Mouse (Mus musculus): ENCODE results near the gene Tff1. TPM values are rescaled to one million over a fixed set of nuclear protein-coding genes. Genes with fewer than 3 reads are reported as not detected.

Gene Tff1
- total RNA-seq, 2 experiments from 2014 or later = not detected

DNA sequence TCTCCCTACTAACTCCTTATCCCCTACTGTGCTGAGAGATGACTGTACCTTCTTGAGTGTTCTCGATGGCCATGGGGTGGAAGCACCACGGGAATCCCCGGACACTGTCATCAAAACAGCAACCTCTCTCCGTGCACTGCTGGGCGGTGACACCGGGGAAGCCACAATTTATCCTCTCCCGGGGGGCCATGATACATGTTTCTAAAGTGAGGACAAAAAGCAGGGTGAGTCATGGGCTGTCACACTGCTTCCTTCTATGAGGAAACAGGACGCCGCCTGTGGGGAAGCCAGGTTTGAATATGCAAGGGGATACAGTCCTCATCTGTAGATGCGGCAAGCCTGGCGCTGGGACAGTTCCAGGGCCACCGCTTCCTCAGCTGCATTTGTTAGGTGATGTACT lies 2.5 kb downstream of the Tff1 start:
- intact Hi-C loops (cut with DNase I) = loop anchor here (5.0 kb wide), 1 partner anchor 75 kb away; no protein-coding TSS in a partner anchor
- no peak for DNase-seq (ENCODE audit: extremely low spot score in 1 of 2, low spot score in 2 of 2)

DNA sequence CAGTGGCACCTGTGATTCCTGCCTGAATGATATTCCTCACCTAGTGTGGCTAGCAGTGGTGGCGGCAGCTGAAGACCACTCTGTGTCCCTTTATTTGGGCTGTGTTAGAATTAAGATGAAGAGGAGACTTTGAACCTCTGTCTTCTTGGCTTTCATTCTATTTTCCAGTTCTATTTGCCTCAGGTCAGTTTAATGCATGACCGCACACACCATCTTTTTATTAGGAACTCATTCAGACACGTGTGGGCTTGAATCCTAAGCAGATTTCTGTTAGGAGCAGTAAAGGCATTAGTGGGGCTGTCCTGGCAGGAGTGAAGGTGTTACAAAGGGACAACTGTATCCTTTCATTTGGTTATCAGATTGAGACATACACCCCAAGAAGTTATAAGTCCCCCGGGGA lies 4.8 kb downstream of the Tff1 start:
- no peak for DNase-seq (ENCODE audit: extremely low spot score in 1 of 2, low spot score in 2 of 2)
- intact Hi-C loops (cut with DNase I) = loop anchor here (5.0 kb wide), 1 partner anchor 77 kb away; no protein-coding TSS in a partner anchor

DNA sequence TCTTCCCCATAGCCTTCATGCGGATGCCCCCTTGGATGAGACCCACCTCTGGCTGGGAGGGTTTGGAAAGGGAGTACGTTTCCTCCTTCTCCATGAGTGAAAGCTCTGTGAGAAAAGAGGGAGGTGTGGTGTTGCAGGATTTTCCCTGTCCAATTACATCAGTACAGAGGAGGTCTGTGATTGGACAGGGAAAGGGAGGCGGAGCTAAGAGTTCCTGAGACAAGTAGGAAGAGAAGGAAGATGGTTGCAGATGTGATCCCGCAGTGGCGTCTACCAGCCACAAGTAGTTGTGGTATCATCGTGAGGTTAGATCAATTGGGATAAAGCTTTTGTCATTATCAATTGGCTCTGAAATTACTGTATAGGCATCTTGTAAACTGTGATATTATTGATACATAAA lies 7.2 kb downstream of the Tff1 start:
- intact Hi-C loops (cut with DNase I) = no loop called here
- DNase-seq (ENCODE audit: extremely low spot score in 1 of 2, low spot score in 2 of 2) = no peak

DNA sequence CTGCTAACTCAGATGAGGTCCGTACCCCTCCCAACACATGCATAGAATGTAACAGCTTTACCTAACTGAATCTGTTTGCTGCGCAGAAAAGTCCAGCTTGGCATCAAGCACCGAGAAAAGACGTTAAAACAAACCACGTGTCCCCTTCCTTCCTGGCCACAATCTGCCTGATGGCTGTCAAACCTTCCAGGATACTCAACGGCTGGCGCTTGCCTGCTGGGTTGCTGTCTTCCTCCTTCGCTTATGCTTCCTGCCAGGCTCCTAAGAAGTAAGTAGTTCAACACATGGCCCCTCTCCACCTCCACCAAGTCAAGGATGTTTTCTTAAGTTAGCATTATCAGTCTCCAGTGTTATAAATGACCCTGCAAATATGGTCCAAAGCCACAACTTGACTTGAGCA lies 11.3 kb downstream of the Tff1 start:
- DNase-seq (ENCODE audit: extremely low spot score in 1 of 2, low spot score in 2 of 2) = no peak
- intact Hi-C loops (cut with DNase I) = no loop called here

- no peak for DNase-seq (ENCODE audit: extremely low spot score in 1 of 2, low spot score in 2 of 2)
- intact Hi-C loops (cut with DNase I) = no loop called here
Observed at GRCm38 (mm10) chr17:31152966-31153499, 12.0 kb downstream of the Tff1 start.

DNA sequence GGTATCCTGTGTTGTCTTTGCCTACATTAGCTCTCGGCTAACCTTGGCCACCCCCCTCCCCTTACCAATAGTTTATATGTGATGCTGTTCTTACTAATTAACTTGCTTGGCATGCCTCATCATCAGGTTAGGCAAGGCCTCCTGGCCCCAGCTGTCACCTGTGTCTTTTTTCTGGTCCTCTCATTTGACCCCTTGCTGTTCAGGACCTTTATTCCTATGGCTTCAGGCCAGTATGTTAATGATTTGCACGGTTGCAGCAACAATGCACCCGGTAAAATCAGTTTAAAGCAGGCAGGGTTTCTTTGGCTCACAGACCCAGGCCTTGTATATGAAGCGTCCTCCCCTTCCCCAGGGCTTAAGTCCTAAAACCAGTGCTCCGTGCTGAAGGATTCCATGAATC lies 12.6 kb downstream of the Tff1 start:
- intact Hi-C loops (cut with DNase I) = no loop called here
- no peak for DNase-seq (ENCODE audit: extremely low spot score in 1 of 2, low spot score in 2 of 2)

DNA sequence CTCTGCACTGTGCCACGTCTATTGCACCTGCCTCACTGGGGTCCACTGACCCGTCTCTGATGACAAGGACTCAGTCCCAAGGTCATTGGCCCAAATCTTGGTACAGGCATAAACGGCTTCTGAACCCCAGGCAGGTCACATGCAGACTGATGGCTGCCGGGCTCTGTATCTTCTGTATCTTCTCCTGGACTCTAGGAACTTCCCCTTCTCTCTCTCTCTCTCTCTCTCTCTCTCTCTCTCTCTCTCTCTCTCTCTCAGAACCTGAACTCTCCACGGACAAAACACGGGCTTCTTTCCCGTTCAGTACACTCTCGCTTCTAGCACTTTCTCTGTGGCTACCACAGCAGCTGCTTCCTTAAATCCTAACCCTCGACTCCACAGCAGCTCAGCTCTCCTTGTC lies 19.1 kb downstream of the Tff1 start:
- no peak for DNase-seq (ENCODE audit: extremely low spot score in 1 of 2, low spot score in 2 of 2)
- intact Hi-C loops (cut with DNase I) = no loop called here

DNA sequence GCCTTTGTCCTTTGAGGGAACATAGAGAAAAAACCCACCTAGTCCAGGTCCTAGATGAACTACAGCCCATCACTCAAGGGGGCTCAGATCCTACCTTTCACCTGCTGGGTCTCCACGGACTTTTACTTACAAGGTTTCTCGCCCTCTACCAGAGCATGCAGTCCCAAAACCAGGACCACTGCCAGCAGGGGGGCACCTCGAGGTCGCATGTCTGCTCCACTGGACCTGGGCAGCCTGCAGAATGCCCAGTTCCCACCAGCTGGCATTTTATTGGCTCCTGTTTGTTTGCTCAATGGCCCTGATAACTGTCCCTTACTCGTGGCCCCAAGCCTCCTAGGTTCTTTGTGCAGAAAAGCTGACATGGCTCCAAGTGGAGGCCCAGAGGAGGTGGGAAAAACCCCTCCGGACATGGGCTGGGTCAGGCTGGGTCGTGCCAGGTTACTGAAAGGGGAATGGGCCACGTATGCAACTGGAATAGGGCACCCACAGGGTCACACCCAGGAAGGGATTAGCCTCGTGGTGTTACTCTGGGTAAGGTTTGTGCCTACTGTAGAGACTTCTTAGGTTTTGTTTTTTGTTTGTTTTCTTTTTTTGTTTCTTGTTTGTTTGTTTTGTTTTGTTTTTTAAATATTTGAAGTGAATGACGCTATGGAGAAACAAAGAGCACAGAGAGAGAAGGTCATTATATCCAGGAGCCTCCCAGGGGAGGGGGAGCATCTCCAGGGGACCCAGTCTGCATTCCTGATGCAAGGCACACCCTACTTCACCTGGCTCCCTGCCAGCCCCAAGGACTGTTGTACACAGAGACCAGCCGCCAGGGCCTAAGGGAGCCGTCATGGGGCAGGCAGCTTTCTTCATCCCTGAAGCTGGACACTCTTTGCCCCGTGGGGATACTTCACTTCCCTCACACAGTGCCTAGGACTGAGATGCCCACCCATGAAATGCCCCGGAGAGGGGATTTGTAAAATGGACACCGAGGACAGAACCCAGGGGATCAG lies 20.7 kb downstream of the Tff1 start, which contains the start of gene Tff2:
Tff2 (minus strand) TSS at position 243 of the 998 bp plus-strand sequence.
- intact Hi-C loops (cut with DNase I) = no loop called here

DNA sequence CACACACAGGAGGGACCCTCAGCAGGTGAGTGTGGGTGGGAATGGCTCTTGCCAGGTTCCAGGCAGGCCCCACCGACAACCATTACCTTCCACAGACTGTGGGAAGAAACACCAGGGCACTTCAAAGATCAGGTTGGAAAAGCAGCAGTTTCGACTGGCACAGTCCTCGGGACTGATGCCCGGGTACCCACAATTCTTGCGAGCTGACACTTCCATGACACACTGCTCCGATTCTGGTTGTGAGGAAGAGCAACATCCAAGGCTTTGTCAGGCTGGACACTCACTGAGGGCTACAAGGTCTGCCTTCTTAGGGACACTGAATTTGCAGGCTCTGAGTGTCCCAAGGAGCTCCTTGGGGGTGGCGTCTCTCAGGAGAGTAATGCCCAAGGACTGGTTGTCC lies 23.0 kb downstream of the Tff1 start:
- DNase-seq (ENCODE audit: extremely low spot score in 1 of 2, low spot score in 2 of 2) = no peak
- intact Hi-C loops (cut with DNase I) = no loop called here

More for the DNA sequence above, 20.7 kb downstream of the Tff1 start, which contains the start of gene Tff2:
- DNase-seq (ENCODE audit: extremely low spot score in 1 of 2, low spot score in 2 of 2) = peak in 1 of 2 experiments; percentile 44

DNA sequence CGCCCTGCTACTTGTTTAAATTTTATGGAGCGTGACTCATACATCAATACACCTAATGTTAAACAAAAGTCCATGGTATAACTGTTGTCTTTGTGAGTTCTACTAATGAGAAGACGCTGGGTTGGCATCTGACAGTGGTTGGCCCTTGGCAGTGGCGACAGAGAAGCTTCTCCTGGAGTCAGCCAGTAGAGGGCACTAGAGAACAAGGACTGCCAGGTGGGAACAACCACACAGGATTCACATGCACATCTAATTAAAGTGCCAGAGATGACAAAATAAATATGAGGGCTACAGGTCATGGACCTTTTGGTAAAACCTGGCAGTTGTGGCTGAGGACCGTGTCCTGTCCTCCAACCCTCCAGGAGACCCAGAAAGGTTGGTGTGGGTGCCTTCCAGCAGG lies 26.7 kb downstream of the Tff1 start:
- intact Hi-C loops (cut with DNase I) = loop anchor here (5.0 to 10.0 kb wide), 2 partner anchors 49 to 136 kb away; partner anchors contain the start of gene Rsph1
- DNase-seq (ENCODE audit: extremely low spot score in 1 of 2, low spot score in 2 of 2) = peak; percentile 46 to 59

GRCm38 (mm10) chr17:31136821-31137220 lies 28.3 kb downstream of the Tff1 start:
- intact Hi-C loops (cut with DNase I) = loop anchor here (5.0 to 10.0 kb wide), 2 partner anchors 50 to 138 kb away; partner anchors contain the start of gene Rsph1
- DNase-seq (ENCODE audit: extremely low spot score in 1 of 2, low spot score in 2 of 2) = no peak

DNA sequence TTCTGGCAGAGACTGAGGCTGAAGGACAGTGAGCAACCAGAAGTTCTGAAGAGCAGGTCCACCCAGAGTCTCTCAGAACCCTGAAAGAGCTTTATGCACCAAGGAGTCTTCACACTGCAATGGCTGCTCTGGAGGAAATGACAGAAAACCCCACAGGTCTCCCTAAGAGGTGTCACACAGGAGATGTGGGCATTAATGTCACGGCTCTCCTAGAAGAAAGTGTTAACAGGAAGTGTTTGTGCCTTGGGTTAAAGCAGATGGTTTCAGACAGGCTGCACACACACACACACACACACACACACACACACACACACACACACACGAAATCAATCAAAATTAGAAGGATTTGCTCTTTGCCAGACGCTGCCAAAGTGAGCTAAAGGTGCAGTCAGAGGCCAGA lies 28.8 kb downstream of the Tff1 start:
- no peak for DNase-seq (ENCODE audit: extremely low spot score in 1 of 2, low spot score in 2 of 2)
- intact Hi-C loops (cut with DNase I) = loop anchor here (5.0 to 10.0 kb wide), 2 partner anchors 51 to 139 kb away; partner anchors contain the start of gene Rsph1

DNA sequence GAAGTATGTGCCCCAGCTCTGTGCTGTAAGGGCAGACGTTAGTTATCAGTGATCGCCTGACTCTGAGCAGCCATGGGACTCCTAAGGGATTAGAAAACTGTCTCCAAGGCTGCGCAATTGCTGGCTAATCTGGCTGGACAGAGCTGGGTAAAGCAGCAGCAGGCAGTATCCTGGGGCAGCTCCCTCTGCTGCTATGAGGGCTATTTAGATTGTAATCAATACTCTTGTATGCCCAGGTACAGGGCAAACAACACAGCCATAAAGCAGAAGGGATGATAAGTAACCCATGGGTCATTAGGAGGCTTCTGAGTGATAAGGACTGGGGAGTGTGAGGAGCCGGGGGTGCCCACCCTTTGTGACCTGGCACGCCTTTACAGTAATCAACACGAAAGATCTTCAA lies 30.2 kb downstream of the Tff1 start:
- intact Hi-C loops (cut with DNase I) = loop anchor here (5.0 to 10.0 kb wide), 2 partner anchors 52 to 140 kb away; partner anchors contain the start of gene Rsph1
- no peak for DNase-seq (ENCODE audit: extremely low spot score in 1 of 2, low spot score in 2 of 2)

DNA sequence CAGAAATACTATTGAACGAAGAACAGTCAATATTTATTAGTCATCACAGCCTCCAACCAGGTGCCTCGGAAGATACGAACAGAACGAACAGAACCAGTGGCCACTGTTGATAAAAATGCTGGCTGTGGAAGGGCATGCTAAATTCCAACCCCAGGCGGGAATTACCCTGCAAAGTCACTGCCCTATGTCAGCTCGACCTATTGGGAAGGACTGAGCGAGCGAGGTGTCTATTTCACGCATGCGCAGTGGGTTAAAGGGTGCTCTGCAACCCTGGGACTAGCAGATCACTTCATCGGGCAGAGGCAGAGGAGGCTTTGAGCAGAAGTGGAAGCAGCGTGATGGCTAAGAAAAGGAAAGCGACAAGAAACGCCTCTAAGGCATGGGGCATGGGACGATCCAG lies 31.3 kb downstream of the Tff1 start:
- intact Hi-C loops (cut with DNase I) = loop anchor here (10.0 kb wide), 1 partner anchor 141 kb away; the partner anchor contains the start of gene Rsph1
- DNase-seq (ENCODE audit: extremely low spot score in 1 of 2, low spot score in 2 of 2) = no peak

DNA sequence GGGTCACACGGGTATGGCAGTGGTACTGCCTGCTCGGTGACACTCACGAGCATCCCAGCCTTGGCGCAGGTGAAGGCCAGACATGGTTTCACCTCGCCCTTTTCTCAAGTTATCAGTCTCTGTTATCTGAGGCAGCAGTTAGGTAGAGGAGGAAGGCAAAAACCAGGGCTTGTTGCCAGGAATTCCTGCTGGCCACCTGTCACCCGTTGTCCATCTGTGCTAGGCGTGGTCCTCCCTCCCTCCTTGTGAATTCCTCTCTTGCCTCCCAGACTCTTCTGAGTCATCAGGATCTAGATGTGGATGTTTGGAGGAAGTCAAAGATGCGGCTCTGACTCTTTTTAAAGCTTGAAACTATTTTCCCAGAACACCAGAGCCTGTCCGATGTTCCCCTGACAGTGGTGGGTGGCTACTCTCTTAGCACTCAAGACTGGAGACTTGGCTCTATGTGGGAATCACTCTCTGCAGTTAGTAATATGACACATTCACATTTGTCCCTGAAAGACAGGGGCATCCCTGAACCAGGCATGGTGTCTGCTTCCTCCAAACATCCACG lies 33.7 kb downstream of the Tff1 start:
- no peak for DNase-seq (ENCODE audit: extremely low spot score in 1 of 2, low spot score in 2 of 2)
- intact Hi-C loops (cut with DNase I) = loop anchor here (10.0 kb wide), 1 partner anchor 143 kb away; the partner anchor contains the start of gene Rsph1

DNA sequence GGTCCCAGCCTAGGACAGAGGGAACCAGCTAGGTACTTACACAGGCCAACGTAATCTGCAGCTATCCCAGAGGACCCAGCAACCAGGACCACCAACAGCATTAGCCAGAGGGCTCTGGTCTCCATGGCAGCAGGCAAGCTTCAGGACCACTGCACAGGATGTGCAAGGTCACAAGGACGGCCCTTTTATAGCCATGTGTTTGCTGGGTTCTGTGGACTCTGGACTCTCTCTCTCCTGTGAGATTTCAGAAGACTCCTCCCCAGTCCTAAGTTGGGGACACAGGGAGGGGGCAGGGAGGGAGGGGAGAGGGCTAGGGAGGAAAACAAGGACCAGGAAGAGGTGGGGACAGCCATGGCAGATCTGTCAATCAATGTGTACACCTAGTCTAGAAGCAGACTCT lies 35.6 kb downstream of the Tff1 start, which contains the start of gene Tff3:
Tff3 (minus strand) TSS at position 195 of the 400 bp plus-strand sequence.
- no peak for DNase-seq (ENCODE audit: extremely low spot score in 1 of 2, low spot score in 2 of 2)
- intact Hi-C loops (cut with DNase I) = loop anchor here (10.0 kb wide), 1 partner anchor 355 kb away; no protein-coding TSS in a partner anchor

DNA sequence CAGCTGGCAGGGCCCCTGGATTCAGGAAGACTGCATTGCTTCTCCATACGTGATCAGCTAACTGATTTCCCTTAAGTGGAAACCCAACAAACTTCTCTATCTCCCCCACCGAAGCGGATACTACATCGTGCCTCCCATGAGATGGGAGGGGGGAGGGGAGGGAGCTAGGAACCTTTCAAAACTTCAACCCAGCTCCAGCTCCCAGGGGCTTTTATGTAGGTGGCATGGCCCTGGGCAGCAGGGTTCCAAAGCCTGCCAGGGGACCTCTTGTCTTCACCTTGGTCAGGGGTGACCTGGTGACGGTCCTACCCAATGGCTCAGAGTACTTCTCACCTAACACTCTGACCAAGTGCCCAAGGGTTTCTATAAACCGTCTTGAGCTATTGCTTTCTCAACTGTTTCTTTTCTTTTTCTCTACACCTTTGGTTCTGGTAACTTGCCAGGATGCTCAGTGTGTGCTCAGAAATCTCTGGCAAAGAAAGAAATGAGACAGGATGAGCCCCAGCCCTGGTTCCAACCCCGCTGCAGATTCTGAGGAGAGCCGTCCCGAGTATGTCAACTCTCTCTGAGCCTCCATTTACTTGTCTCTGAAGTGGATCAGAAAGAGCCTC lies 36.3 kb downstream of the Tff1 start:
- intact Hi-C loops (cut with DNase I) = loop anchor here (10.0 kb wide), 1 partner anchor 356 kb away; no protein-coding TSS in a partner anchor

DNA sequence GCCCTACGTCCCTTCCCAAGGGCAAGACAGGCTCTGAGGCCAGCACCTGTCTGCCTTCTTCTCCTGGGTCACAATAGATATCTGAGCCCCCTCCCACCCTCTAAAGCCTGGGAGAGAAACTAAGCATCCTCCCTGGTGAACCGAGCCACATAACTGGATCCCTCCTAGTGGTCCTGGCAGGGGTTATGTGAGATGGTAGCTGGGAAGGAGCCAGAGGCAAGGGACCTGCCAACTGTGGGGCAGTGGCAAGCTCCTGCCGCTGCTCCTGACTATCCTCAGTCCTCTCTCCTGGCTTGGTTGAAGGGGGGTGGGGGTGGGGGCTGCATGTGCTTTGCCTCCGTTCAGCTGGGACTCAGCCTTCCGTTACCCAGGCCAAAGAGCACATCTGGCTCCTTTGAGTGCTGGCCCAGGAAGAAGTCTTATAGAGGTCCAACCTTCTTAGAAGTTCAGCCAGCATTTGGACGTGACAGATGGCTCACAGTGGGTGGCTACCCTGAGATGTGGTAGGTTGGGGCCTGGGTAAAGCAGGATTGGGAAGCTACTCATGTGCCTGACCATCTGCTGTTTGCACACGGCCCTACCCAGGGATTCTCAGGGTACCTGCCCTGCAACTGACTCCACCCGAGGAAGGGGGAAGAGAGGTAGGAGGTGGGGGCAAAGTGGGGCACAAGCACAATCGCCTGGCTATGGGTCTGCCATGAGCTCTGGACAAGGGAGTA lies 39.4 kb downstream of the Tff1 start:
- intact Hi-C loops (cut with DNase I) = loop anchor here (10.0 kb wide), 1 partner anchor 359 kb away; no protein-coding TSS in a partner anchor
- DNase-seq (ENCODE audit: extremely low spot score in 1 of 2, low spot score in 2 of 2) = no peak

More for the DNA sequence above, 36.3 kb downstream of the Tff1 start:
- no peak for DNase-seq (ENCODE audit: extremely low spot score in 1 of 2, low spot score in 2 of 2)

Data from left cerebral cortex, postnatal 10 days (tissue).